Mouse (Mus musculus) erythroblast, embryonic 14.5 days (primary cell): ENCODE results near the gene Lman2l. TPM values are rescaled to one million over a fixed set of nuclear protein-coding genes. Genes with fewer than 3 reads are reported as not detected.
A peak's percentile ranks its signal among the peaks of the same experiment; 100 is the strongest.

Source experiments
- H3K27me3 ChIP-seq: 2 replicates; pipeline ENCODE4 v1.6.1; 2012; ENCODE audit warnings: inconsistent platforms; ENCODE audit not compliant: control insufficient read depth
- H3K36me3 ChIP-seq: 2 replicates; pipeline ENCODE4 v1.6.1; 2012; ENCODE audit warnings: mild to moderate bottlenecking, inconsistent platforms; ENCODE audit not compliant: control insufficient read depth
- H3K4me1 ChIP-seq: 2 replicates; pipeline ENCODE4 v1.6.1; 2012; ENCODE audit warnings: inconsistent platforms; ENCODE audit not compliant: control insufficient read depth
- H3K4me3 ChIP-seq: replicated peaks from 2 replicates; pipeline ENCODE3; 2012; ENCODE audit warnings: moderate library complexity, mild to moderate bottlenecking, inconsistent platforms
- H3K9me3 ChIP-seq: 2 replicates; pipeline ENCODE4 v1.6.1; 2012; ENCODE audit warnings: low read length, inconsistent platforms, mixed read lengths; ENCODE audit not compliant: control insufficient read depth
- GATA1 ChIP-seq: IDR thresholded peaks from 2 replicates; pipeline ENCODE4 v1.6.1; 2012; ENCODE audit warnings: low read length, inconsistent platforms, mixed read lengths
- TAL1 ChIP-seq: IDR thresholded peaks from 3 replicates; pipeline ENCODE4 v1.6.1; 2012; ENCODE audit warnings: low read length, inconsistent platforms, mixed read lengths
- polyA plus RNA-seq: library from polyadenylated mRNA; stranded (reverse); fragments of >175 nt; gene quantifications from 2 replicates; pipeline ENCODE4 v1.2.3, GENCODE M21; 2012

Gene Lman2l
- polyA plus RNA-seq, 1 experiment, result 0.29 TPM

DNA sequence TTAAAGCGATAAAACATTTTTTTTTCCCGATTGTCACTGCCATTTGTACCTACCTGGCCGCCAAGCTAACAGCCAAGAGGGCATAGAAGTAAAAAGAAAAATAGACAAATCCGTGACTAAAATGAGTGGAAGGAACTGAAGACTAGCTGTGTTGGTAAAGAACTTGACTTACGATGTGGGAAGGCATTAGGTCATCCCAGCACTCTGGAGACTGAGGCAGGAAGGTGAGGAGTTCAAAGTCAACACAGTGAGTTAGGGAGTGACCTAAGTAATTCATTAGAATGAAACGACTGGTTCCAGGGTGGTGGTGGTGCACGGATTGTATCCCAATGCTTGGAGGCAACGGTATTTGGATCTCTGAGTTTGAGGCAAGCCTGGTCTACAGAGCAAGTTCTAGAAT is 437 bp upstream of the Lman2l start:
- peaks cover 17% of the 10 kb centered on the region for H3K4me1 ChIP-seq
- no peaks in the 10 kb centered on the region for H3K27me3 ChIP-seq
- H3K9me3 ChIP-seq, result peaks cover 3% of the 10 kb centered on the region; the same call in 1 of the 2 replicates
- no peak for TF ChIP-seq TAL1
- TF ChIP-seq GATA1, result no peak
- H3K4me3 ChIP-seq, result peak overlapping the region; percentile 96
- H3K36me3 ChIP-seq, result peaks cover 17% of the 10 kb centered on the region

- H3K4me3 ChIP-seq, result no peak overlapping the region
- no peaks in the 10 kb centered on the region for H3K9me3 ChIP-seq
- H3K27me3 ChIP-seq, result no peaks in the 10 kb centered on the region
- H3K36me3 ChIP-seq, result peaks cover 52% of the 10 kb centered on the region
- TF ChIP-seq GATA1 (no peak), TAL1 (no peak)
- H3K4me1 ChIP-seq, result peaks cover 17% of the 10 kb centered on the region
Measured at GRCm38 (mm10) chr1:36441101-36441500, 4.0 kb downstream of the Lman2l start.

DNA sequence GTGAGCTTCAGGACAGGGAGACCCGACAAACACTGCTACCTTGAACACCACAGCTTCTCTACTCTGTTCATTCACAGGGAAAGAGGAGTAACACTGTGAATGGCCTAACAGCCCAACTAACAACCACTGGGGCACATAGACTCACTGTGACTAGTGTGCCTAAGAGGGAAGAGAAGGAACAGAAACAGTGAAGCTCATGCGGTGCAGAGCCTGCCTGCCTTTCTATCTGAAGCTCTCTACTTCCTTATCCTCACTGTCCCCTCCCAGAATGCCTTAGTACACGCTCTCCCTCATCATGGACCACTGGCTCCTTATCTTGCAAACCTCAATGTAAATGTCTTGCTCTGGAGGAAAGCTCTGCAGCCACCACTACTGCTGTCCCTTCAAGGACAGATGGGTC is 7.8 kb downstream of the Lman2l start:
- H3K4me3 ChIP-seq, result no peak overlapping the region
- peaks cover 67% of the 10 kb centered on the region for H3K36me3 ChIP-seq
- H3K27me3 ChIP-seq, result no peaks in the 10 kb centered on the region
- no peak for TF ChIP-seq TAL1
- TF ChIP-seq GATA1, result no peak
- H3K4me1 ChIP-seq, result no peaks in the 10 kb centered on the region
- H3K9me3 ChIP-seq, result no peaks in the 10 kb centered on the region

GRCm38 (mm10) chr1:36436515-36436914 is 8.6 kb downstream of the Lman2l start:
- Histone ChIP-seq H3K36me3 (peaks cover 71% of the 10 kb centered on the region), H3K27me3 (no peaks in the 10 kb centered on the region), H3K4me3 (no peak overlapping the region), H3K9me3 (no peaks in the 10 kb centered on the region), H3K4me1 (no peaks in the 10 kb centered on the region)
- TF ChIP-seq TAL1 (no peak), GATA1 (no peak)

- Histone ChIP-seq H3K4me1 (no peaks in the 10 kb centered on the region), H3K27me3 (no peaks in the 10 kb centered on the region), H3K36me3 (peaks cover 76% of the 10 kb centered on the region), H3K9me3 (no peaks in the 10 kb centered on the region), H3K4me3 (no peak overlapping the region)
- TF ChIP-seq GATA1, result no peak
- no peak for TF ChIP-seq TAL1
Measured at GRCm38 (mm10) chr1:36435071-36435470, 10.0 kb downstream of the Lman2l start.

DNA sequence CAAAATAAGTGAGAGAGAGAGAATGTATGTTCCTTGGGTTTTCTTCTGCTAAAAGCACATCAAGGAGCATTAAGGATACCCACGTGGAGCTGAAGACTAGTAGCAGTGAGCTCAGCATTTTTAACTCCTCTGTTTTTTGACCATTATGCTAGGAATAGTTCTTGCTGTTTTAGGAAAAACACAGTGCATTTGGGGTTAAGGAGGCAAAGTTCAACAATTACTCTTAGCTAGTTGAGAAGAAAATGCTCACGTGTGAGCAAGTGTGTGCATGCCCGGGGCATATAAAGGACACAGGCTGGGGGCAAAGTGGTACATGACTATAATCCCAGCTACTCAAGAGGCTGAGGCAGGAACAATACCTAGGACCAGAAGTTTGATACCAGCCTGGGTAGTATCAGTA is 11.5 kb downstream of the Lman2l start:
- TF ChIP-seq GATA1, result no peak
- no peak for TF ChIP-seq TAL1
- no peak overlapping the region for H3K4me3 ChIP-seq
- H3K27me3 ChIP-seq, result no peaks in the 10 kb centered on the region
- no peaks in the 10 kb centered on the region for H3K4me1 ChIP-seq
- H3K9me3 ChIP-seq, result no peaks in the 10 kb centered on the region
- H3K36me3 ChIP-seq, result peaks cover 75% of the 10 kb centered on the region

- no peak overlapping the region for H3K4me3 ChIP-seq
- H3K27me3 ChIP-seq, result no peaks in the 10 kb centered on the region
- no peaks in the 10 kb centered on the region for H3K4me1 ChIP-seq
- TF ChIP-seq TAL1 (no peak), GATA1 (no peak)
- no peaks in the 10 kb centered on the region for H3K9me3 ChIP-seq
- peaks cover 75% of the 10 kb centered on the region for H3K36me3 ChIP-seq
Measured at GRCm38 (mm10) chr1:36432999-36433398, 12.1 kb downstream of the Lman2l start.

GRCm38 (mm10) chr1:36429511-36429910 is 15.6 kb downstream of the Lman2l start:
- TF ChIP-seq GATA1, result no peak
- TF ChIP-seq TAL1, result no peak
- Histone ChIP-seq H3K27me3 (no peaks in the 10 kb centered on the region), H3K9me3 (no peaks in the 10 kb centered on the region), H3K4me1 (no peaks in the 10 kb centered on the region), H3K36me3 (peaks cover 73% of the 10 kb centered on the region), H3K4me3 (no peak overlapping the region)

DNA sequence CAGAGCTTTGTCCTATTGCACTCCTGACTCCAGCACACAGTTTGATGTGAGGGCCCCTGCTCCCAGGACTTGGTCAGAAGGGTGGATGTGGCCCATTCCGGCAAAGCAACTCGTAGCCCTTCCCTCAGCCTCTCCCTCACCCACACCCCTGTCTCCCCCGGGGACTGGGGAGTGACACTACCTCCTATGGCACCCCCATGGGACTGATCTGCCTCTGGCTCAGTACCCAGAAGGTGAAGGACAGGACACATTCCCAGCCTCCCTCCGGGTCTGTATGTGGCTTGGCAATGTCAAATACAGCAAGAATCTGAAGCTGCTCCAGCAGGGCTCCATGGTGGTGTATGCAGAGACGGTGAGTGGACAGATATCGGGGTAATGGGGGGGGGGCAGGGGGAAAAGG is 40.5 kb downstream of the Lman2l start:
- Histone ChIP-seq H3K27me3 (no peaks in the 10 kb centered on the region), H3K4me1 (no peaks in the 10 kb centered on the region), H3K36me3 (no peaks in the 10 kb centered on the region), H3K9me3 (no peaks in the 10 kb centered on the region), H3K4me3 (no peak overlapping the region)
- TF ChIP-seq GATA1, result no peak
- no peak for TF ChIP-seq TAL1

DNA sequence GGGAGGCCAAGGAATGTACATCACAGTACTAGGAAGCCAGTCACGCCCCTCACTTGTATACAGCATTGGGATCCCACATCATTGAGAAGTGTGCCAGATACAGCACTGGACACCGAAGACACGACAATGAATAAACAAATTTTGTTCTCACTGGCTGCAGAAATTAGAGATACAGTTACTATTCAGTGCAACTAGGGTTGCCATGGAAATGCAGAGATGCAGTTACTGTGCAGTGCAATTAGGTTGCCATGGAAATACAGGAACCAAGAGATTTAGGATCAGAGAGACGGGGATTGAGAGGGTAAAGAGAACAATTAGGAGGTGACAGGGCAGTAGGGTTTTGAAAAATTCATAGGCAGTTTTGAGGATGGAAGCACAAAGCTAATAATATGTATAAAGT is 43.6 kb downstream of the Lman2l start:
- no peaks in the 10 kb centered on the region for H3K9me3 ChIP-seq
- H3K36me3 ChIP-seq, result no peaks in the 10 kb centered on the region
- no peaks in the 10 kb centered on the region for H3K27me3 ChIP-seq
- no peak overlapping the region for H3K4me3 ChIP-seq
- H3K4me1 ChIP-seq, result no peaks in the 10 kb centered on the region
- TF ChIP-seq TAL1, result no peak
